Mouse (Mus musculus): Measurements from ENCODE around the gene Olfr63. TPM values are rescaled to one million over a fixed set of nuclear protein-coding genes. Genes with fewer than 3 reads are reported as not detected.
"Not testable (repeated sequence)": the region's sequence is repeated elsewhere in the genome, so short reads cannot be mapped to it uniquely, and the experiment has no call there.

The Olfr63 gene
- polyA plus RNA-seq (2012; ENCODE audit: insufficient read depth, insufficient read length, missing spikeins), result not detected in 2 replicates

- Histone ChIP-seq H3K27ac (ENCODE audit: insufficient read depth, low read depth, low read length) (no peak within 1 kb of the TSS), H3K4me3 (ENCODE audit: insufficient read depth, low read length) (no peak within 1 kb of the TSS), H3K4me1 (ENCODE audit: control insufficient read depth, insufficient read depth, low read length) (no peaks in the 10 kb centered on the region)
- no peak for TF ChIP-seq POLR2A (IDR thresholded peaks at IDR 0.05; ENCODE audit: borderline replicate concordance, low read depth, low read length)
- TF ChIP-seq CTCF (IDR thresholded peaks at IDR 0.05; ENCODE audit: low read depth, low read length), result no peak
Observed at GRCm38 (mm10) chr17:33264376-33264775, at the start of gene Olfr63. TSS of gene Olfr63 (plus strand) at chr17:33264676.

- Histone ChIP-seq H3K4me1 (ENCODE audit: control insufficient read depth, insufficient read depth, low read length) (no peaks in the 10 kb centered on the region), H3K4me3 (ENCODE audit: insufficient read depth, low read length) (no peak within 1 kb of the TSS), H3K27ac (ENCODE audit: insufficient read depth, low read depth, low read length) (no peak within 1 kb of the TSS)
- no peak for TF ChIP-seq CTCF (IDR thresholded peaks at IDR 0.05; ENCODE audit: low read depth, low read length)
- no peak for TF ChIP-seq POLR2A (IDR thresholded peaks at IDR 0.05; ENCODE audit: borderline replicate concordance, low read depth, low read length)
Observed at GRCm38 (mm10) chr17:33221590-33221989, 42.9 kb upstream of the Olfr63 start, which contains the start of gene Olfr1564. TSS of gene Olfr1564 (minus strand) at chr17:33221690.

- H3K4me1 ChIP-seq (ENCODE audit: control insufficient read depth, insufficient read depth, low read length); H3K27ac ChIP-seq (ENCODE audit: insufficient read depth, low read depth, low read length); H3K4me3 ChIP-seq (ENCODE audit: insufficient read depth, low read length): not testable (repeated sequence)
Observed at GRCm38 (mm10) chr17:33236646-33237045, 27.8 kb upstream of the Olfr63 start.

- not testable (repeated sequence) for H3K27ac ChIP-seq (ENCODE audit: insufficient read depth, low read depth, low read length); H3K4me1 ChIP-seq (ENCODE audit: control insufficient read depth, insufficient read depth, low read length); H3K4me3 ChIP-seq (ENCODE audit: insufficient read depth, low read length)
Observed at GRCm38 (mm10) chr17:33254530-33255318, 9.8 kb upstream of the Olfr63 start, which contains the start of gene Zfp955a. TSS of gene Zfp955a (minus strand) at chr17:33255145.

- H3K4me1 ChIP-seq (ENCODE audit: control insufficient read depth, insufficient read depth, low read length); H3K27ac ChIP-seq (ENCODE audit: insufficient read depth, low read depth, low read length); H3K4me3 ChIP-seq (ENCODE audit: insufficient read depth, low read length): not testable (repeated sequence)
Observed at GRCm38 (mm10) chr17:33255319-33255657, 9.2 kb upstream of the Olfr63 start.

GRCm38 (mm10) chr17:33268907-33269306, 4.4 kb downstream of the Olfr63 start:
- Histone ChIP-seq H3K4me1 (ENCODE audit: control insufficient read depth, insufficient read depth, low read length) (no peaks in the 10 kb centered on the region), H3K27ac (ENCODE audit: insufficient read depth, low read depth, low read length) (no peak overlapping the region), H3K4me3 (ENCODE audit: insufficient read depth, low read length) (no peak overlapping the region)
- no peak for TF ChIP-seq CTCF (IDR thresholded peaks at IDR 0.05; ENCODE audit: low read depth, low read length)
- no peak for TF ChIP-seq POLR2A (IDR thresholded peaks at IDR 0.05; ENCODE audit: borderline replicate concordance, low read depth, low read length)

GRCm38 (mm10) chr17:33289039-33289875, 24.8 kb downstream of the Olfr63 start, which contains the start of gene Zfp955b:
TSS of gene Zfp955b (plus strand) at chr17:33289544.
- H3K4me1 ChIP-seq (ENCODE audit: control insufficient read depth, insufficient read depth, low read length), result not testable (repeated sequence)

GRCm38 (mm10) chr17:33289876-33290149, 25.3 kb downstream of the Olfr63 start:
- not testable (repeated sequence) for H3K4me3 ChIP-seq (ENCODE audit: insufficient read depth, low read length); H3K4me1 ChIP-seq (ENCODE audit: control insufficient read depth, insufficient read depth, low read length); H3K27ac ChIP-seq (ENCODE audit: insufficient read depth, low read depth, low read length)

More at GRCm38 (mm10) chr17:33289039-33289875, 24.8 kb downstream of the Olfr63 start, which contains the start of gene Zfp955b:
- H3K4me3 ChIP-seq (ENCODE audit: insufficient read depth, low read length); H3K27ac ChIP-seq (ENCODE audit: insufficient read depth, low read depth, low read length): not testable (repeated sequence)

Other genes with a start within 250 kb of the Olfr63 start
- 3.3 and 4.7 TPM in 2 replicates for gene Zfp763, start 231.3 kb upstream of the Olfr63 start, polyA plus RNA-seq (2012; ENCODE audit: insufficient read depth, insufficient read length, missing spikeins)
- not detected in 2 replicates for gene 4921501E09Rik, start 196.6 kb upstream of the Olfr63 start, polyA plus RNA-seq (2012; ENCODE audit: insufficient read depth, insufficient read length, missing spikeins)
- 4.7 and 7.1 TPM in 2 replicates for gene Zfp563, start 175.4 kb upstream of the Olfr63 start, polyA plus RNA-seq (2012; ENCODE audit: insufficient read depth, insufficient read length, missing spikeins)
- gene Morc2b, start 125.0 kb upstream of the Olfr63 start, polyA plus RNA-seq (2012; ENCODE audit: insufficient read depth, insufficient read length, missing spikeins), result not detected in 2 replicates
- gene Olfr55, start 96.2 kb upstream of the Olfr63 start, polyA plus RNA-seq (2012; ENCODE audit: insufficient read depth, insufficient read length, missing spikeins), result not detected in 2 replicates
- not detected in 2 replicates for gene Olfr239, start 73.4 kb upstream of the Olfr63 start, polyA plus RNA-seq (2012; ENCODE audit: insufficient read depth, insufficient read length, missing spikeins)
- 0.15 and 0.23 TPM in 2 replicates for gene Olfr1564, start 43.0 kb upstream of the Olfr63 start, polyA plus RNA-seq (2012; ENCODE audit: insufficient read depth, insufficient read length, missing spikeins)
- gene Zfp955a, start 9.5 kb upstream of the Olfr63 start, polyA plus RNA-seq (2012; ENCODE audit: insufficient read depth, insufficient read length, missing spikeins), result 6.2 TPM in 2 replicates
- 4.1 and 10.5 TPM in 2 replicates for gene Zfp955b, start 24.9 kb downstream of the Olfr63 start, polyA plus RNA-seq (2012; ENCODE audit: insufficient read depth, insufficient read length, missing spikeins)
- 6.5 and 7.4 TPM in 2 replicates for gene Zfp81, start 94.2 kb downstream of the Olfr63 start, polyA plus RNA-seq (2012; ENCODE audit: insufficient read depth, insufficient read length, missing spikeins)
- 9.1 and 10.4 TPM in 2 replicates for gene Zfp101, start 130.0 kb downstream of the Olfr63 start, polyA plus RNA-seq (2012; ENCODE audit: insufficient read depth, insufficient read length, missing spikeins)
- gene Actl9, start 168.2 kb downstream of the Olfr63 start, polyA plus RNA-seq (2012; ENCODE audit: insufficient read depth, insufficient read length, missing spikeins), result not detected in 2 replicates

All from bone marrow macrophage, adult 2 months (primary cell).